Mouse (Mus musculus) left cerebral cortex, postnatal 14 days (tissue): ENCODE data around the gene Esp1. TPM values are rescaled to one million over a fixed set of nuclear protein-coding genes. Genes with fewer than 3 reads are reported as not detected.
"Not testable (repeated sequence)": the region's sequence is repeated elsewhere in the genome, so short reads cannot be mapped to it uniquely, and the experiment has no call there.

Experiments used
- DNase-seq, 2 experiments: peaks; one replicate each; pipeline ENCODE4 v3.0.0; 2021 to 2022; ENCODE audit warnings: low spot score in 2 of 2, mixed read lengths in 1 of 2
- intact Hi-C: fragments of 180-260 bp; cut with DNase I; formaldehyde crosslinking; loops from one replicate; pipeline ENCODE4 v1.15.1; 2025
- long read RNA-seq, 2 experiments: library from polyadenylated mRNA; stranded (forward); transcript quantifications; one replicate each; pipeline ENCODE4 v2.0.0; 2021
- total RNA-seq, 2 experiments: library from RNA; stranded (reverse); gene quantifications; 2 replicates each; pipeline ENCODE4 v1.2.3; 2021

Esp1 gene
- not detected for total RNA-seq
- long read RNA-seq, experiment 1: 0 reads
- long read RNA-seq, experiment 2: 0 reads

DNA sequence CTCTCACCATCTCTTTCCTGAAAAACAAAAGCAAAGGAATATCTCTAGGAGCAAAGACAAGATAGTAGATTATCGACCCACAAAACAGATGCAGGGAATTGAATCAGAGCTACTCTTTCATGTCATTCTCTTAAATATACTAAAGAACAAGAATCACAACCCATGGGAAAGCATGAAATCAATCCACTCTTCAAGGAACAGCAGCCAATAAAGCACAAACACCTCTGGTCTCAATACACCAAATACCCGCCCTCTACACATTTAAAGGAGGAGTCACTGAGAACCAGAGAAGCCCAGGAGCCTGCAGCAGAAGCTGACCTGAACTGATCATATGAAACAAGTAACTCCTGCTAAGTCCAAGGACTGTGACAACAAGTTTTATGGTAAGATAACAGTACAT, at the start of gene Esp1:
Gene Esp1, plus strand, starts transcription at position 301 of the 400 bp plus-strand sequence.
- intact Hi-C loops: no loop called here
- DNase-seq: no peak

DNA sequence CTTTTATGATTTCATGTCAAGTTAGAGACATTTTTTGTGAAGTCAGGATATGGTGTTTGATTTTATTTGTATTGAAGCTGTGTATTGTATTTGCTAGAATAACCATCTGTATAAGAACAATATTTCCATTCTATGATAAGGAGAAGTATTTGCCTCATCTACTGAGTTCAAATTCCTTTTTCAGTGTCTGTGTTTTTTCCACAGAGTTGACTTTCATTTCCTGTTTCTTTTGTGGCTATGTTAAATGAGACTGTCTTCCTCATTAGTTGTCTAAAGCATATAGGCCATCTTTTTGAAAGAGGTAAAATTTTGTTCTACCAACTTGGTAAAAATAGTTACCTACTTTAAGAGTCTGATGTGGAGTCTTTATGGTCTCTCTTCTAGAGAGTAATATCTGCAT, 10.6 kb upstream of the Esp1 start:
- intact Hi-C loops: no loop called here
- no peak for DNase-seq

DNA sequence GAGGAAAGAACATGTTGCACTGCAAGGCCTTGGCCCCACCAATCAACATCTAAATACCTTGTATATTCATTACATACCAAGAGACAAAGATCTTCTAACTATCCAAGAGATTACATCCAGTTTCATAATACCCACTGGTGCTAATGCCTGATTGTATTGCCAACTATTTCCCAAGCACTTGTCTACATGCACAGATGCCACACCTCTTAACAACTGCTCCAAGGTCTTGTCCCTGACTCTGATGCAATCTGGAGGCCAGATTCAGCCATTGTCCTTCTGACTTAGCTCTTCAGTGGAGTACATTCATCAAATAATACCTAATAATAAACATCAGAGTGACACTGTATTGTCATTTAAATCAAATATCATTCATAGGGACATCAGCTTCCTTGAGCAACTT, 9.9 kb upstream of the Esp1 start:
- DNase-seq, intact Hi-C loops: not testable (repeated sequence)

DNA sequence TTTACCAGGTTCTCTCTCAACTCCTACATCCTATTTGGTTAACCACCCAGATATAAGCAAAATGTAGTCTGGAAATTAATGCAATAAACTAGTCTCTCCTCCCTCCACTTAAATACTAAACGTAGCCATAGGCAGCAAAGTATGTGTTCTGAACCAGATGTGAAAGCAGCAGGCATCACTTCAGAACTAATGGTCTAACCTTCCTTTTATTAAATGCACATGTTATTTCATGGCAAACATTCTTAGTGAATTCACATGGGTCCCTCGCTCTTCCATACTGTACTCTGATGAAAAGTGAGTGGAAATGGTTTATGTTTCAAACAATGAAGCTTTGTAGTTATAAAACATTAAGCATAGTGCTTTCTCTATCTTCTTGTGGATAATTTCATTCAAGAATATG, 4.4 kb downstream of the Esp1 start:
- intact Hi-C loops: no loop called here
- DNase-seq: no peak

DNA sequence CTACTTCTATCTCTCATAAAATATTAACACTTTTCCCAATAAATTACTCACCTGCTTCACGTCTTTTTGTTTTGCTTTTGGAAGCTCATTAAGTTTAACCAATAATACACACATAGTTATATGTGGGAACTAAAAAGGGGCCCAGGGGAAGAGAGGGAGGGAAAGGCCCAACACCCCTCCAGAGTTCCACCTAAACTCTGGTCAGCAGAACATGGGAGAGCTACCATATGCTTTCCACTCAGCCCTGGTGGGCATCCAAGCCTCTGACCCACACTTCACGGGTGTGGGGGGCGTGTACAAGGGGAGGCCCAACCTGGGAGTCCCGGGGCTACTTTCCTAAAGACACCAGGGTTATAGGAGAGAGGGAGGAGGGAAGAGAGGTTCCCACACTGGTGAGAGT, 4.8 kb downstream of the Esp1 start:
- intact Hi-C loops: no loop called here
- DNase-seq: no peak

DNA sequence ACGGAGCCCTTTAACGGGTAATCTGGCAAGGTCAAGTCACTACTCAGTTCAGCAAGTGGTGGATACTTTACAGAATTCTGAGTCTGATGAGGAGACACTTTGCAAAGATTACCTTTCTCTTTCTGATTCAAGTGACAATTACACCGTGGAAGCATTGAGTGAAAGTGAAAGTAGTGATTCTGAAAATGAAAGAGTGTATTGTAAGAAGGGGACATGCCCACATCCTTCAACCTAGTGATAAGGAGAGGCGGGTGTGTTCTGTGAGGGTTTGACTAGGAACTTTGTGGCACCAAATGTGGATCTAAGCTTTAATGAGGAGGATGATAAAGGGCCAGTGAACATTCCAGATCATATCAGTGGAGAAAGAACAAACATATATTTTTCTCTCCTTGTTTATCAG, 36.7 kb downstream of the Esp1 start:
- no peak for DNase-seq
- intact Hi-C loops: no loop called here

DNA sequence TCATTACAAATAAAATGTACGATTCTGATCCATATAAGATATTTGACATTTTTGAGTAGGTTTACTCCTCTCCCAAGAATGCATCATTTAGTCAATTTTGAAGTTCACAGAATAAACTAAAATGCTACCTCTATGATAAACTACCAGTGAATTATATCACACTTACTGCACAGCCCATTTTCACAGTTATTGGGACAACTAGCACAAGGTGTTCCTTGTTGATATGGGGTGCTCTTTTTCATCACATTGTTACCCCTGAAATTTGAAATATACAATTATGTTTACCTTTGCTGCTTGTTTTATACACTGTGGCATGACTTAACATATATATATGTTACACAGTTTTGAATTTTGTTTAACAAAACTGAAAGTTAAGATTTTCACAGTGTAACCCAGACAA, 40.2 kb downstream of the Esp1 start:
- intact Hi-C loops: no loop called here
- no peak for DNase-seq

Other genes starting within 250 kb of the Esp1 start
- not detected for gene Esp8, start 207.1 kb upstream of the Esp1 start, total RNA-seq
- gene Esp6, start 165.6 kb upstream of the Esp1 start, total RNA-seq: not detected
- not detected for gene Esp4, start 128.5 kb upstream of the Esp1 start, total RNA-seq
- not detected for gene Esp3, start 95.0 kb upstream of the Esp1 start, total RNA-seq
- not detected for gene Crisp2, start 79.9 kb downstream of the Esp1 start, total RNA-seq
- gene Rhag, start 84.0 kb downstream of the Esp1 start, total RNA-seq: not detected
- under 1 TPM; 0.26 to 0.34 TPM for gene 9130008F23Rik, start 153.4 kb downstream of the Esp1 start, total RNA-seq
- not detected for gene Glyatl3, start 187.2 kb downstream of the Esp1 start, total RNA-seq
- 10 to 100 TPM; 40.5 to 41.1 TPM for gene Mut, start 207.6 kb downstream of the Esp1 start, total RNA-seq
- 1 to 10 TPM; 4.9 to 6.0 TPM for gene Cenpq, start 207.9 kb downstream of the Esp1 start, total RNA-seq